Mouse (Mus musculus) gastrocnemius, postnatal 14 days (tissue): ENCODE measurements around the gene She. TPM values are rescaled to one million over a fixed set of nuclear protein-coding genes. Genes with fewer than 3 reads are reported as not detected.

Source experiments
- DNase-seq: peaks from one replicate; pipeline ENCODE4 v3.0.0; 2021; ENCODE audit warnings: mixed read lengths
- intact Hi-C: fragments of 180-260 bp; cut with DNase I; formaldehyde crosslinking; loops from one replicate; pipeline ENCODE4 v1.15.1; 2025; ENCODE audit warnings: low total_unique reads
- total RNA-seq, 2 experiments: library from RNA; stranded (reverse); gene quantifications; 2 replicates each; pipeline ENCODE4 v1.2.3; 2021

Gene She
- total RNA-seq, 2 experiments from 2014 or later: 7.9 to 8.0 TPM

- DNase-seq: no peak
- intact Hi-C loops: no loop called here
Observed at GRCm38 (mm10) chr3:89875781-89876180, 44.6 kb downstream of the She start.

GRCm38 (mm10) chr3:89876469-89876868, 45.3 kb downstream of the She start:
- no peak for DNase-seq
- intact Hi-C loops: no loop called here

GRCm38 (mm10) chr3:89877129-89877528, 46.0 kb downstream of the She start:
- intact Hi-C loops: no loop called here
- DNase-seq: no peak

- intact Hi-C loops: no loop called here
- no peak for DNase-seq
Observed at GRCm38 (mm10) chr3:89878456-89878855, 47.3 kb downstream of the She start.

GRCm38 (mm10) chr3:89879326-89879725, 48.2 kb downstream of the She start:
- DNase-seq: no peak
- intact Hi-C loops: no loop called here

- intact Hi-C loops: no loop called here
- no peak for DNase-seq
Observed at GRCm38 (mm10) chr3:89880036-89880851, 49.1 kb downstream of the She start.

- DNase-seq: no peak
- intact Hi-C loops: no loop called here
Observed at GRCm38 (mm10) chr3:89882556-89883181, 51.5 kb downstream of the She start.

- DNase-seq: no peak
- intact Hi-C loops: no loop called here
Observed at GRCm38 (mm10) chr3:89883582-89884041, 52.4 kb downstream of the She start.

GRCm38 (mm10) chr3:89885766-89886165, 54.6 kb downstream of the She start:
- intact Hi-C loops: no loop called here
- no peak for DNase-seq

- no peak for DNase-seq
- intact Hi-C loops: no loop called here
Observed at GRCm38 (mm10) chr3:89887582-89888230, 56.5 kb downstream of the She start.

GRCm38 (mm10) chr3:89889841-89890430, 58.8 kb downstream of the She start:
- intact Hi-C loops: no loop called here
- DNase-seq: no peak

GRCm38 (mm10) chr3:89891696-89892095, 60.5 kb downstream of the She start:
- no peak for DNase-seq
- intact Hi-C loops: no loop called here

GRCm38 (mm10) chr3:89892517-89893106, 61.4 kb downstream of the She start:
- intact Hi-C loops: no loop called here
- DNase-seq: no peak

- no peak for DNase-seq
- intact Hi-C loops: no loop called here
Observed at GRCm38 (mm10) chr3:89896571-89896970, 65.4 kb downstream of the She start.

GRCm38 (mm10) chr3:89897204-89897796, 66.1 kb downstream of the She start:
- DNase-seq: no peak
- intact Hi-C loops: no loop called here

GRCm38 (mm10) chr3:89898011-89898410, 66.8 kb downstream of the She start:
- DNase-seq: no peak
- intact Hi-C loops: no loop called here

GRCm38 (mm10) chr3:89898870-89899510, 67.8 kb downstream of the She start:
- intact Hi-C loops: no loop called here
- DNase-seq: no peak

GRCm38 (mm10) chr3:89899511-89899908, 68.3 kb downstream of the She start:
- intact Hi-C loops: no loop called here
- DNase-seq: no peak

GRCm38 (mm10) chr3:89907846-89908245, 76.7 kb downstream of the She start:
- DNase-seq: no peak
- intact Hi-C loops: no loop called here
